In the genomic region with DNA sequence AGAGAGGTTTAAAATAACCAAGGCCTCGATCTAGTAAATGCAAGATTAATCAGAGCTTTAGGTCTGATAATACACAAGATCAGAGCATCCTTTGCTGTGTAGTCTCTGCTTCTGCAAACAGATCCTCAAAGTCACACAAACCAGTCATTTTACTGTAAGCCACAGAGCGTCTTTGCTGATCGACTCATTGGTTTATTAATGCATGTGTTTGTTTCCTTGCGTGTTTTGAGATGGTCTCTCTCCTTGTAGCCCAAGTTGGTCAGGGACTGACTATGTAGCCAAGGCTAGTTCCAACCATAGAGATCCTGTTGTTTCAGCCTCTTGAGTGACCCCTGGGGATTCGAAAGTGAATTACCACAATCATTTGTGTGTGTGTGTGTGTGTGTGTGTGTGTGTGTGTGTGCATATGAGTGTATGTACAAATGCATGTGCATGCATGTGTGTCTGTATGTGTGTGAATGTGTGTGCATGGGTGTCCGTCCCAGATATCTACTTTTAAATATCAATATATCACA, we compare ENCODE assay signal across 9 mouse cellular contexts. TPM values are rescaled to one million over a fixed set of nuclear protein-coding genes. Genes with fewer than 3 reads are reported as not detected.
DNase-seq lines count a peak whose midpoint lies in the region; ATAC-seq lines count a peak whose summit lies in the region.
"Had no signal": no experiment of that assay in that cellular context is flagged by ENCODE, and none has a peak within 500 bp of the region (broad histone marks: within the 10 kb centered on the region; RNA-seq: fewer than 3 reads in every experiment).

No protein-coding gene starts in this region.

- H3K36me3 ChIP-seq in heart, embryonic 14.5 days (ENCODE audit: control insufficient read depth, insufficient read depth, low read length): no peaks in the 10 kb centered on the region
- H3K36me3 ChIP-seq in forebrain, embryonic 16.5 days (ENCODE audit: control insufficient read depth, insufficient read depth): no peaks in the 10 kb centered on the region
- H3K36me3 ChIP-seq in midbrain, embryonic 11.5 days (ENCODE audit: control insufficient read depth, insufficient read depth, low read length): no peaks in the 10 kb centered on the region

- no peak overlapping the region for H3K9ac ChIP-seq in heart, embryonic 14.5 days (ENCODE audit: low read length)
- no peak overlapping the region; the same call in 1 of the 2 replicates for H3K9ac ChIP-seq in forebrain, embryonic 16.5 days (replicated peaks; ENCODE audit: low read depth, low read length)
- peak overlapping the region; percentile 66 for H3K9ac ChIP-seq in midbrain, embryonic 11.5 days (ENCODE audit: low read length)

- peak overlapping the region; percentile 85 for H3K4me2 ChIP-seq in heart, embryonic 14.5 days (ENCODE audit: low read length)
- H3K4me2 ChIP-seq in forebrain, embryonic 16.5 days (ENCODE audit: low read length): peak overlapping the region; percentile 89
- no peak overlapping the region for H3K4me2 ChIP-seq in midbrain, embryonic 11.5 days

- no peak overlapping the region for H3K27ac ChIP-seq in heart, embryonic 14.5 days (replicated peaks in 1 of 2; ENCODE audit: control insufficient read depth in 1 of 2, insufficient read depth in 1 of 2, low read depth in 2 of 2, low read length in 2 of 2)
- H3K27ac ChIP-seq in forebrain, embryonic 16.5 days (ENCODE audit: low read length): no peak overlapping the region
- H3K27ac ChIP-seq in midbrain, embryonic 11.5 days (ENCODE audit: low read depth, low read length): no peak overlapping the region

- 78% methylated on average over 6 of the region's 6 CpGs for WGBS in heart, embryonic 14.5 days
- 79% methylated on average over 6 of the region's 6 CpGs for WGBS in forebrain, embryonic 16.5 days
- WGBS in midbrain, embryonic 11.5 days: 86% methylated on average over 6 of the region's 6 CpGs

- no peak for DNase-seq in heart, adult 18-20 months
- DNase-seq in R1 (ENCODE audit: low read depth, low spot score): peak; percentile 49
- peak; percentile 93 for DNase-seq in midbrain, embryonic 11.5 days (ENCODE audit: low spot score, missing footprints)
- no peak for DNase-seq in frontal cortex, postnatal 25 days (ENCODE audit: low spot score in 2 of 2)
- DNase-seq in left cerebral cortex, adult 18-20 months (ENCODE audit: low spot score in 2 of 2): no peak
- DNase-seq in left cerebral cortex, adult 8-10 months (ENCODE audit: low spot score in 2 of 2): no peak

- no peaks in the 10 kb centered on the region for H3K27me3 ChIP-seq in heart, embryonic 14.5 days (ENCODE audit: control insufficient read depth, insufficient read depth, low read length)
- no peaks in the 10 kb centered on the region for H3K27me3 ChIP-seq in forebrain, embryonic 16.5 days (replicated peaks; ENCODE audit: control insufficient read depth, insufficient read depth, low read length)
- H3K27me3 ChIP-seq in midbrain, embryonic 11.5 days (ENCODE audit: control insufficient read depth, insufficient read depth, low read length): no peaks in the 10 kb centered on the region

- 0 out of 4 replicates have a peak, but pooled peaks cover 0 to 6% of the 10 kb centered on the region in 2 experiments for H3K4me1 ChIP-seq in heart, embryonic 14.5 days (ENCODE audit: control insufficient read depth in 2 of 2, insufficient read depth in 2 of 2, low read length in 2 of 2)
- H3K4me1 ChIP-seq in forebrain, embryonic 16.5 days (replicated peaks; ENCODE audit: control insufficient read depth, insufficient read depth, low read length): peaks cover 8% of the 10 kb centered on the region; the same call in 1 of the 2 replicates
- no peaks in the 10 kb centered on the region; the same call in 1 of the 2 replicates for H3K4me1 ChIP-seq in midbrain, embryonic 11.5 days (ENCODE audit: control insufficient read depth, insufficient read depth, low read length)

- H3K4me3 ChIP-seq in heart, embryonic 14.5 days (ENCODE audit: control insufficient read depth in 1 of 2, insufficient read depth in 1 of 2, low read depth in 1 of 2, low read length in 2 of 2): peak overlapping the region in 1 of 2 experiments; percentile 74; a peak in 2 of 4 replicates
- H3K4me3 ChIP-seq in forebrain, embryonic 16.5 days (replicated peaks; ENCODE audit: low read length): no peak overlapping the region; the same call in 1 of the 2 replicates
- H3K4me3 ChIP-seq in midbrain, embryonic 11.5 days (ENCODE audit: low read depth, low read length): no peak overlapping the region

- no peak for ATAC-seq in heart, embryonic 14.5 days (ENCODE audit: insufficient number of reproducible peaks, insufficient read depth, low FRiP score, low read depth)
- 0 out of 2 replicates have a peak, but pooled peaks have one; percentile 4 for ATAC-seq in forebrain, embryonic 16.5 days
- no peak for ATAC-seq in midbrain, embryonic 11.5 days (ENCODE audit: low FRiP score)

- no peaks in the 10 kb centered on the region for H3K9me3 ChIP-seq in heart, embryonic 14.5 days (ENCODE audit: control insufficient read depth, low read length)
- no peaks in the 10 kb centered on the region for H3K9me3 ChIP-seq in forebrain, embryonic 16.5 days (ENCODE audit: control insufficient read depth, low read length)
- no peaks in the 10 kb centered on the region for H3K9me3 ChIP-seq in midbrain, embryonic 11.5 days (ENCODE audit: control insufficient read depth, low read length)

RNA-seq across cellular contexts. Expression of gene Fam149a, which starts 22.9 kb away (rescaled TPM):
- 3.6 and 4.2 TPM in 2 replicates for polyA plus RNA-seq in heart, embryonic 14.5 days (2014; fragmentation: Nextera tagmentation; extraction: Ambion mirVana)
- 1 to 10 TPM; 5.0 to 5.1 TPM for total RNA-seq in heart, adult 18-20 months (2021)
- polyA plus RNA-seq in forebrain, embryonic 16.5 days (2015; fragmentation: Nextera tagmentation; extraction: Ambion mirVana): 4.5 and 5.7 TPM in 2 replicates
- 8.1 and 9.8 TPM in 2 replicates for polyA plus RNA-seq in midbrain, embryonic 11.5 days (2014; fragmentation: Nextera tagmentation; extraction: Ambion mirVana)
- 10 to 100 TPM; 25.0 to 25.7 TPM for total RNA-seq in left cerebral cortex, adult 18-20 months (2021)
- total RNA-seq in left cerebral cortex, adult 8-10 months (2022): 10 to 100 TPM; 20.6 to 24.4 (median 22.1) TPM

RNA-seq across cellular contexts. Expression of gene Cyp4v3, which starts 26.1 kb away (rescaled TPM):
- 0.76 and 1.1 TPM in 2 replicates for polyA plus RNA-seq in heart, embryonic 14.5 days (2014; fragmentation: Nextera tagmentation; extraction: Ambion mirVana)
- 1 to 10 TPM; 2.2 to 2.8 TPM for total RNA-seq in heart, adult 18-20 months (2021)
- 0.85 and 0.94 TPM in 2 replicates for polyA plus RNA-seq in forebrain, embryonic 16.5 days (2015; fragmentation: Nextera tagmentation; extraction: Ambion mirVana)
- 2.4 and 2.9 TPM in 2 replicates for polyA plus RNA-seq in midbrain, embryonic 11.5 days (2014; fragmentation: Nextera tagmentation; extraction: Ambion mirVana)
- 1 to 10 TPM; 5.9 to 6.4 TPM for total RNA-seq in left cerebral cortex, adult 18-20 months (2021)
- total RNA-seq in left cerebral cortex, adult 8-10 months (2022): 1 to 10 TPM; 7.4 to 9.7 (median 8.2) TPM
- polyA plus RNA-seq: erythroblast, embryonic 14.5 days had no signal

RNA-seq across cellular contexts. Expression of gene Gm45753, which starts 50.9 kb away (rescaled TPM):
- polyA plus RNA-seq in heart, embryonic 14.5 days (2014; fragmentation: Nextera tagmentation; extraction: Ambion mirVana): not detected in 2 replicates
- not detected for total RNA-seq in heart, adult 18-20 months (2021)
- not detected in 2 replicates for polyA plus RNA-seq in forebrain, embryonic 16.5 days (2015; fragmentation: Nextera tagmentation; extraction: Ambion mirVana)
- polyA plus RNA-seq in midbrain, embryonic 11.5 days (2014; fragmentation: Nextera tagmentation; extraction: Ambion mirVana): 0.08 TPM in 1 of 2 replicates, not detected in the other
- not detected for total RNA-seq in left cerebral cortex, adult 18-20 months (2021)
- under 1 TPM in 1 of 4 experiments, not detected in 3; 0.13 TPM for total RNA-seq in left cerebral cortex, adult 8-10 months (2022)
- polyA plus RNA-seq: erythroblast, embryonic 14.5 days had no signal

RNA-seq across cellular contexts. Expression of gene Tlr3, which starts 51.7 kb away (rescaled TPM):
- polyA plus RNA-seq in heart, embryonic 14.5 days (2014; fragmentation: Nextera tagmentation; extraction: Ambion mirVana): 3.0 and 3.3 TPM in 2 replicates
- total RNA-seq in heart, adult 18-20 months (2021): 1 to 10 TPM; 6.2 to 7.8 TPM
- polyA plus RNA-seq in forebrain, embryonic 16.5 days (2015; fragmentation: Nextera tagmentation; extraction: Ambion mirVana): 0.98 and 0.99 TPM in 2 replicates
- polyA plus RNA-seq in midbrain, embryonic 11.5 days (2014; fragmentation: Nextera tagmentation; extraction: Ambion mirVana): 1.3 and 1.5 TPM in 2 replicates
- total RNA-seq in left cerebral cortex, adult 18-20 months (2021): 10 to 100 TPM in 1 of 2 experiments, 1 to 10 TPM in 1; 9.2 to 10.5 TPM
- 10 to 100 TPM in 3 of 4 experiments, 1 to 10 TPM in 1; 8.7 to 11.8 (median 10.8) TPM for total RNA-seq in left cerebral cortex, adult 8-10 months (2022)
- polyA plus RNA-seq: erythroblast, embryonic 14.5 days had no signal

Comparison
In these comparisons a context has a peak if more than half of its experiments do, and no peak if none do; other contexts are left out.
1. DNase-seq: peak in R1 (single experiment) and midbrain, embryonic 11.5 days (single experiment); none in heart, adult 18-20 months (0 of 2), frontal cortex, postnatal 25 days (0 of 2), left cerebral cortex, adult 18-20 months (0 of 2) and left cerebral cortex, adult 8-10 months (0 of 2).